Mouse (Mus musculus): ENCODE measurements around the gene Sec14l2. TPM values are rescaled to one million over a fixed set of nuclear protein-coding genes. Genes with fewer than 3 reads are reported as not detected.
"Not testable (repeated sequence)": the region's sequence is repeated elsewhere in the genome, so short reads cannot be mapped to it uniquely, and the experiment has no call there.

The Sec14l2 gene
- polyA plus RNA-seq, 1 experiment = 15.1 TPM

DNA sequence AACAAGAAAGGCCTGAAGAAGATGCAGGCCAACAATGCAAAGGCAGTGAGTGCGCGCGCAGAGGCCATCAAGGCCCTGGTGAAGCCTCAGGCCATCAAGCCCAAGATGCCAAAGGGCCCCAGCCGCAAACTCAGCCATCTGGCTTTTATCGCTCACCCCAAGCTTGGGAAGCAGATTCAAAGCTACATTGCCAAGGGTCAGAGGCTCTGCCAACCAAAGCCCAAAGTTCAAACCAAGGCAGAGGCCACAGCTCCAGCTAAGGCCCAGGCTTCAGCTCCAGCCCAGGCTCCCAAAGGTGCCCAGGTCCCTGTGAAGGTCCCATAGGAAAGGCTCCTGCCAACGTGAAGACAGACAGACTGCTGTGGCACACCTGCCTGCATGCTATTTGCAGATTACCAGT is 15.3 kb downstream of the Sec14l2 start:
- not testable (repeated sequence) for DNase-seq (ENCODE audit: low read depth, low spot score)
- 87% methylated on average over 6 of the region's 6 CpGs for WGBS

DNA sequence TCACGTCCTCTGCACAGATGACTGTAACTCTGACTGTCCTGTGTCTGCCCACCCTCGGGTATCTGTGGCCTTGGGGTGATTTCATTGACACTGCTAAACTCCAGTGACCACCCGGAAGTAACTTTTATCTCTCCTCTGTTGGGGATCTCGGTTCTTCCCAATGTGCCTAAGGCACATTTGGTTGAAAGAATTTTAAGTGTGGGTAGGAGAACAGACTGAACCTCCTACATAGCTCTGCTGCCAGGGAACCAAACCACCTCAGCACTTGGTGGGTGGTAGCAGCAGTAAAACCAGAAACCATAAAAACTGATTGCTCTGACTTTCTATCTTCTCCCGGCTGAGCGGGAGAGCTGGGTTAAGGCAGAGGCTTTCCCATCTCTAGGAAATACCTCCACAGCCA is 17.8 kb downstream of the Sec14l2 start:
- DNase-seq (ENCODE audit: low read depth, low spot score) = no peak
- WGBS = 39% methylated on average over 6 of the region's 6 CpGs

DNA sequence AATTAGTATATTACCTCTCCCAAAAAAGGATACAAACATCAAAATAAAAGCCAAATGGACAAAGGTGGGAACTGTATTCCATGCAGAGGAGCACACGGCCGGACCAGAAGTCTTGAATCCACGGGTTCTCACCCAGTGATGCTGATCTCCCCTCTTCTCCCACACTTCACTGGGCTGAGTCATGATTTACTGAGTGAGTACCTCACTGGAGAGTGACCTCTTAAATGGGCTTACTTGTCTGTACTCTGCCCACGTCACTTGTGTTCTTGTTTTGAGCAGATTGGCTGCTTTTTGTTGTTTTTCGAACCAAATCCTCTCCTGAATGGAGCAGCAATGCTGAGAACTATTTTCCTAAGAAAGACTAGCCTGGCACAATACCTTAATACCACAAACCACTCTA is 18.2 kb downstream of the Sec14l2 start:
- no peak for DNase-seq (ENCODE audit: low read depth, low spot score)

DNA sequence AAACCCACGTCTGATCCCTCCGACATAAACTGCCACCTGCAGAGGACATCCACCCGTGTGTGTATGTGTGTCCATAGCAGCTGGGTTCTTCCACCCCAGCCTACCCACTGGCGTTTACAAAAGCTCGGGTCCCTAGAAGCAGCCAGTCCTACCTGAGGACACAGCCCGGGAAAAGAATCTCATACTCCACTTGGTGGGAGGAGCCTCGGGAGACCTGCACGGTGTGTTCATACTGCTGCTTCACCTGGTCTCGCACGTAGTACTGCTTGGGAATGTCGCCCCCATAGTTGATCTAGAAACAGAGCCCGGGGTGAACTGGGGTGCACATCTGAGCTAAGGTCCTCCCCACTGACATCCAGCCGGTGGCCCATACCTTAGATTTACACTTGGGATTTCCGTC is 19.7 kb downstream of the Sec14l2 start:
- DNase-seq (ENCODE audit: low read depth, low spot score) = no peak
- WGBS = 71% methylated on average over 14 of the region's 14 CpGs

More for the DNA sequence above, 18.2 kb downstream of the Sec14l2 start:
- WGBS = 87% methylated on average over 5 of the region's 5 CpGs

DNA sequence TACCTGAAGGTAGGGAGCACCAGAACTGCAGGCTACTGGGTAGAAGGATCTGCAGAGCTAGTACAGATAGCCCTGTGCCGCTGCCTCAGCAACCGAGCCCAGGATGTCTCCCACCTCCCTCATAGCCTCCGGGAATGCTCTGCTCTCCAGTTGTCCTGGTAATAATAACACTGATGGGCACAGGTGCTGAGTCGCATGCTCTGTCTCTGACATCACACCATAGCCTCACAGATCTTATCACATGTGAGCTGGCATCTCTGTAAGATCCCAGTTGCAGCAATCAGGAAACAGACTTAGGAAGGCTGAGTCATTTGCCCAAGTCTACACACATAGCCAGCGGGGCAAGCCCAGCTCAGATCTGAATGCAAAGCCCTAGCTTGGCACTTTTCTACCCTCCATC is 21.4 kb downstream of the Sec14l2 start:
- no peak for DNase-seq (ENCODE audit: low read depth, low spot score)
- 71% methylated on average over 5 of the region's 5 CpGs for WGBS

DNA sequence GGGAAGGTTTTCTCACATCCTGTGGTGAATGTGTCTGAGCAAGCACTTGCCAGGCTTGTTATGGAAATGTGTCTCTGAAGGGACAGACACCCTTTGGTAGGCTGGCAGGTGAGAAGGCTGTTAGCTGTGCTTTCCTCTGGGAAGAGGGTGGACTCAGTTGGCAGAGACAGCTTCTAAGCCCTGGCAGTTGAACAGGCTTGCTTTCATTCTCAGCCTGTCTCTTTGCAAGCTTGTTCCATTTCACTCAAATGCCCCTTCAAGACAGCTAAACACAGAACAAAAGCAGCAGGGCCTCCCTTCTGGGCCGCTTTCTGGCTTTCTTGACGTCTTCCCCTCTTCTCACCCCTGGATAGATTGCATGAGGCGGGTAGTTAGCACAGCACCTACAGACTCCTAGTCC is 23.8 kb downstream of the Sec14l2 start:
- no peak for DNase-seq (ENCODE audit: low read depth, low spot score)
- WGBS = 78% methylated on average over 3 of the region's 3 CpGs

DNA sequence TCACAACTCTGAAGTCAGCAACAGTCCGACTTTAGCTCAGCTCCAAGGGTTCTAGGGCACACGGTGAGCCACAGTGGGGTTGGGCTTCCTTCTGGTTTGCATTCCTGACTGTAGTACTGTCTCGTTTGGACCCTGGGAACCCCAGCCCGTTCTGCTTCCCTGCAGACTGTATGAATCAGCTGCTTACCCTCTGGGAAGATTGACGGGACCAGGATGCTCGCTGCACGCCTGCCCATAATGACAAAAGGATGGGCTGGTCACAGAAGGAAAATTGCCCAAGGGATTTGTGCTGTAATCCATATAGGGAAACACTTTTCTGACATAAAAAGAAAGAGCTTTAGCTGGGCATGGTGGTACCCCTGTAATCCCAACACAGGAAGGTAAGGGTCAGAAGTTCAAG is 24.4 kb downstream of the Sec14l2 start:
- 74% methylated on average over 7 of the region's 7 CpGs for WGBS
- no peak for DNase-seq (ENCODE audit: low read depth, low spot score)

DNA sequence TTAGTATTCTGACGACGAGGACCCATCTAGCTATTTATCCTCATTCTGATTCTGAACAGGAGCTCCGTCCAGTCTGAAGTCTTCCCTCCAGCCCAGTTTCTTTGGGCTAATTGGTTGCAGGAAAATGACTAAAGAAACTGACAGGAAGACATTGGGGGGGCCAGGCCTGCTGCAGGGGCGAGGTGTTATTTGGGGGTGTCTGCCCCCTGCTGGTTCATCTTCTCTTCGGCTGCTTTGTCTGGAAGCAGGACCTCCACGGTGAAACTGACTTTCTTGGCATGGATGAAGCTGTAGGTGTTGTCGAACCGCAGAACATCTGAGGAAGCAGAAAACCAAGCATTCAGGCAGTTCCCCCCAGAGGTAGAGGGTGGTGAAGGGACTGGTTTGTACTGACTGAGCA is 25.1 kb downstream of the Sec14l2 start:
- WGBS = 68% methylated on average over 8 of the region's 8 CpGs
- no peak for DNase-seq (ENCODE audit: low read depth, low spot score)

DNA sequence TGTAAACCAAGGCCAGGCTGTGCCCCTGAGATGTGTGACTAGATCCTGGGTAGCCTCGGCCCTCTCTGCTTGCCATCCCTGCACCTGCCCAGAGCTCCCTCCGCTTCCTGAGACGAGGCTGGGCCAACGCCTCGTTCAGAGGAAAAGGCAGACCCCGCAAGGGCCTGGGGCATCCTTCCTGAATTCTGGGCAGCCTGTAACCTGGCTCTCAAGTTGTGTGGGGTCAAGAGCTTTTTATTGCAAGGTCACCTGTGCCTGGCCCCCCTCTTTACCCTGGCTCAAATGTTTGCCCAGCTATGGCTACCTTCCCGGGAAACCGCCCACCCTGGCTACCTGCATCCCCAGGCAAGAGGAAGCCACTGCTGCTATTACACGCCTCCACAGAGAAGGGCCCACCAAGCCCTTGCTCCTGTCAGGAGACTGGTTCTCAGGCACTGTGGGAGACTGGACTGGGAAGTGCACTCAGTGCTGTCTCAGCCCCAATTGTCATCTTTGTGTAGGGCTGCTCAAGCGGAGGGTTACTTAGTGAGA is 26.1 kb downstream of the Sec14l2 start:
- WGBS = 22% methylated on average over 10 of the region's 10 CpGs
- no peak for DNase-seq (ENCODE audit: low read depth, low spot score)

DNA sequence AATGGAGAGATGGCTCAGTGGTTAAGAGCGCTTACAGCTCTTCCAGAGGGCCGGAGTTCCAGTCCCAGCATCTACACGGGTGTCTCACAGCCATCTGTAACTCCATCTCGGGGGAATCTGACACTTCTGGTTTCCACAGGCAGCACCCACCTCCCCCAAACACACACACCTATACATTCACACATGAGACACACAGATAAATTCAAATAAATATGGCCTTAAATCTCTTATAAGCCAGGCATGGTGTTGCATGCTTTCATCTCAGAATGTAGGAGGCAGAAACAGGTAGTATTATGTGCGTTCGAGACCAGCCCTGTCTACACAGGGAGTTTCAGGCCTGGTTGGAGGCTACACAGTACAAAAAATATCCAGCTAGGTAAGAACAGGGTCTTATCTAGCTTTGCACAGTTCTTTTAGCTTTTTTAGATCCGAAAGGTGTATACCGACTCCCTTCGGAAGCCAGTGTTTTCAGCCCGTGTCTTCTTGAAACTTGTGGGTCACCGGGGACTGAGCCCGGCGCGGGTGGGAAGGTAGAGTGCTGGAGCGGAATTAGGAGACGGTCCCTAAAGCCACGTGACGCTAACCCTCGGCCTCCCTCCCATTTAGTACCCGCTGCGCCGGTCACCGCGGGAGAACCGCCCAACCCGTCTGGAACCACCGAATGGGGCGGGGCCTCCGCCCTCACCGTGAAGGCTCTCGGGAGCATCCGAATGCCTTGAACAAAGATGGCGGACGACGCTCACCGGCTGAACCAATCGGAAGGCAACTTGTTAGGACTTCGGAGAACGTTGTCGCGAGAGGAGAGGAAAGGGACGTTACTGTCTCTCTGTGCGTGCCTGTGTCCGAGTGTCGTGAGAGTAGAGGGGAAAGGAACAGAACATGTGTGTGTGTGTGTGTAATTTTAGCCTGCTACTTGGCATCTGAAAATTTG is 26.9 kb downstream of the Sec14l2 start:
- peak; percentile 97 for DNase-seq (ENCODE audit: low read depth, low spot score)
- WGBS = 2% methylated on average over 45 of the region's 45 CpGs

DNA sequence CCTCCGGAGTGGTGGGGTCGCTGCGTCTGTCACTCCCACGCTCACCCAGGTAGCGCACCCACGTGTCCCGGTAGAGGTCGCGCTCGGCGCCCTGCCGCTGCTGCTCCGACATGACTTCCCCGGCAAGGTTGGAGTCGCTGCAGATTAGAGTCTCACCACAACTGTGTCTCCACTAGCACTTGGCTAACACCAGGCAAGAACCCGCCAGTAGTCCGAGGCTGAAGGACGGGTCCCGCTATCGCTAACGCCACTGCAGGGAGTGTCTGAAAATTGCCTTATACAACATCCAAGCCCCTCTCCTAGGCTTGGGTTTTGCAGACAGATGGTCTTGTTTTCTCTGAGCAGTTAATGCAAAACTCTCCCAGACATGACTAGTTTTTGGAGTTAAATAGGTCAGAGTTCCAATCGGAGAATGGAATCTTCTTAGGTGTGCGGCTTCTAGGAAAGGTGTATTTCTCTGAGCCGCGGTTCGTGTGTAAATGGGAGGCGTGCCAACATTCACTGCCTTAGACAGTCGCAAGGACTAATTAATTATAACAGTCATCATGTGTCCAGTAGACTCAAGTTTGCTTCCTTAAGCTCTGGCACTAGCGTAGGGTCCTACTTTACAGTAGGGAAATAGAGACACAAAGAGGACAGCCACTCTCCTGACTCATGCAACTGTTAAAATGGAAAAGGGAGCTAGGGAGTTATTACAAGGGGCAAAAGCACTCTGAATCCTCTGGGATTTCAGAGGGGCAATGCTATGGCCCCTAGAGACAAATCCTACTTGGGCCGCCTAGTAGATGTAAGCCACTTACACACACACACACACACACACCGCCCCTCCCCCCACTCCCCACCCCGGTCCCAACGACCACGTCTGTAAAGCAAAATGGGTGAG is 27.8 kb downstream of the Sec14l2 start, which contains the start of gene Mtfp1:
Gene Mtfp1 (minus strand): TSS at position 275 of the 883 bp plus-strand sequence.
- 4% methylated on average over 34 of the region's 34 CpGs for WGBS

DNA sequence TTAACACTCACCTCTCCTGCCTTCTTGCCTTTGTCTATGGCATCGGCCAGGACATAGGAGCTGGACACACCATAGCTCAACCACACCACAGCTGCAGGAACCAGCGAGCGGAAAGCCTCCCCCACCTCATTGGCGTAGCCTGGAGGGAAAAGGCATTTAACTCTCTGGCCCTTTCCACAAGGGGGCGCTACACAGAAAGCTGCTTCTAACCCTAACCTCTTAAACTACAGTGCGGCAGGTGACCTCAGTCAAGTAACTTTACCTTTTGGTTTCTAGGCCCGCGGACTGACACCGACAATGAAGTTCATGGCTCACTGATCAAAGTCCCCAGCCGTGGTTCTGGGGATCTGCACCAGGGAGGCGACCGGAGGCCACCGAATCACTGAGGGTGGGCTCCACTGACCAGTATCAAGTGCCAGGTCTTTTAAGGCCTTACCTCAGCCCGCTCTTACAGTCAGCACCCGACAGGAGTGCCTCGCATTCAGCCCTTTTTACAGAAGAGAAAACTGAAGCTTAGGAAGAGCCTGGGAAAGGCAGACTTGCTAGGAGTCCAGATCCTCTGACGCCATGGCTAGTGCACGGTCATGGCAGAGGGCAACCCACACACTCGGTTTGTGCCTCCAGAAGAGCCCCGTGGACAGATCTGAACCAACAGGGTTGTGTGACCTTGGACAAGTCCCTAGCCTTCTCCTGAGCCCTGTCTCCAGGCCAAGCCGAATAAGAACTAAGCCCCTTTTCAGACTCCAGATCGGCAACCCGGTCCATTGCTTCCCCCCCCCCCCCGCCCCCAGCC is 28.6 kb downstream of the Sec14l2 start:
- DNase-seq (ENCODE audit: low read depth, low spot score) = peak; percentile 86
- WGBS = 5% methylated on average over 24 of the region's 24 CpGs

More for the DNA sequence above, 27.8 kb downstream of the Sec14l2 start, which contains the start of gene Mtfp1:
- no peak for DNase-seq (ENCODE audit: low read depth, low spot score)

DNA sequence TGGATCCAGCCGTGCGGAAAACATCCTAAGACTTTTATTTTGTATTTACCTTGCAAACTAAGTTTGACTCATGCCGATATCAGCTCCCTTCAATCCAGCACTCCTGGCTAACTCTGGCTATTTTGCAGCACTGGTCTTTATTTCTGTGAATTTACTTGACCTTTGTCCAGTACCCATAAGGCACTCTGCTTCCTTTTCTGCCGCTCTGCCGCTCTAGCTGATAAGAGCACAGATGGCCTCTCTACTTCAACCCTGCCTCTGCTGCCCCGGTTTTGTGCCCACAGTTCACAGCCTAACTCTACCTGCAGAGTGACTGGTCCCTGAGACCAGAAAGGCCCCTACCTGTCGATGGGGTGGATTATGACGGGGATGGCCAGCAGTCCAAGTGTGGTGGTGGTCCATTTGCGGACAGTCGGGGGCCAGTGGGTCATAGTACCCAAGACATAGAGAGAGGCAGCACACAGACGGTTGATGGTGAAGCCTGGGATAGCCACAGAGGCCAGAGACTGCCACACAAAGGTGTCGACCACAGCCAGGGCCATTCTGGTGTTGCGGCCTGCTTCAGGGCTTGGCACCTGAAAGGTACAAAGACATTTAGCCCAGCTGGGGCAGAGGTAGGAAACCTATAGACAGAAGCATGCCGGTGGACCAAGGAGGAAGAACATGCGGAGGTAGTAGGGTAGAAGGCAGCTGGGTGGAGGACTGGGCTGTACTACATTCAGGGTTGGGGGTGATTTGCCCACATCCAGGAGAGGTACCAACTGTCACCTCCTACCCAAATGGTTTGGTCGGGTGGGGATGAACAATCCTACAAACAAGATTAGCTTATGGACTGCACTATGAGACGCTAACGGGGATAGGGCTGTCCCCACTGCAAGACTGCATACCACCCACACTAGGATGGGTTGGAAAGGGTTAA is 29.5 kb downstream of the Sec14l2 start:
- no peak for DNase-seq (ENCODE audit: low read depth, low spot score)
- 51% methylated on average over 18 of the region's 18 CpGs for WGBS

DNA sequence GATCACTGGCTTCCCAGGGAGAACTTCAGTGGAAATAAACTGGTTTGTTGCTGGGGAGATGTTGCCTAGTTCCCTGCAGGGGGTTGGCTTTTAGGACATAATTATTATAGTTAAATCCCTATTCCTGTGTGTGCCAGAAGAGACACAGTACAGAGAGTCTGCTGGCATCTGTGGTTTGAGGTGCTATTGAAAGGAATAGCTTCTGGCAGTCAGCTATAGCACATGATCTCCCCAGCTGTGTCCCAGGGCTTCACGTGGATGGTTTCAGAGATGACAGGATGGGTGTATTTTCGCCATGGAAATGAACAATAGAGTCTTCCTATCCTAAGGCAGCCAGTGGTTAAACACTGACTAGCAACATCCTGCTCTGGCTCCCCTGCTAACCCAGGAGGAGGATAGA is 35.9 kb downstream of the Sec14l2 start:
- 52% methylated on average over 2 of the region's 2 CpGs for WGBS
- DNase-seq (ENCODE audit: low read depth, low spot score) = no peak

DNA sequence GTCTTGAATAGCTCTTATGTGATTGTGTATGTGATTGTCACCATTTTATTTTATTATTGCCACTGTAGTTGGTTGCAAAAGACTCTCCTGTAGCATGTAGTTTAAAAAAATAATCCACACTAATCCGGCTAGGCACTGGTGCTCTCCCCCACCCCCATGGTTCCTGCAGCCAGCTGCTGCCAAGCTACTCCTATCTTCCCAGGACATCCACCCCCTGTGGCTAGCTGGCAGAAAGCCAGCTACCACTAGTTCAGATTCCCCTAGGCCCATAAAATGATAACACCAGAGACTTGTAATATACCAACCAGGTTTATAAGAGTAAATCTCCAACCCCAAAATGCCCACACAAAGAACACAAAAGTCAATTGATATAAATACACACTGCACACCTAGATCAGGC is 37.0 kb downstream of the Sec14l2 start:
- WGBS = 27% methylated on average over 1 of the region's 1 CpGs
- DNase-seq (ENCODE audit: low read depth, low spot score) = no peak

DNA sequence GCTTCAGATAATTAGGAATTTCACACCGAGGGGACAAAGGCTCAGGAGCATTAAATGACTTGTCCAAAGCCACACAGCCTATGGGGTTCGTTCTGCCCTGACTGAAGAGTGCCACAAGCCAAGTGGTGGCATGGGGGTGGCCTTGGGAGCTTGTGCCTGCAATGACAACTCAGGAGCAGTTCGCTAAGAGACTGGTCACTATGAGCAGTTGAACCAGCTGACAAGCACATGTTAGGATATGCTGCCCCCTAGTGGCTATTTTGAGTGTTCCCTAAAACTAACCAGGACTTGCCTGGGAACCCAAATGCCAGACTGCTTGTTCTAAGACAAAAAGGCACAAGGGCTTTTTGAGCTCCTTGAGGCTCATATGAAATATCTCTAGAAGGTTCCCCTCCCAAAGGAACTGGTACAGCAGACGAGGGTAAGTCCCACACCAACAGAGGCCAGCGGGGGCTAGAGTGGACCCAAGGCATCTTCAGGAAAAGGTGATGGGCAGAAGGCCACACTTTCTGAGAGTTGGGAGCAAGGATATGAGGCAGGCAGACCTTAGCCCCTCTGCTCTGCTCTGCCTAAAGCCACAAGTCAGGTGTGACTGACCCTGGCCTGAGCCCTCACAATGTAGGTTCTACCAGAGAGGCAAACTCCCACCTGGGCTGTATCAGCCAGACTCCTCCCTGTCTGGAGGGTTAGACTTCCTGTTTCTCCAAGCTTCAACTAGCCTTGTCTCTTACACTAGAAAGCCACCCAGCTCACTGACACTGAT is 39.7 kb downstream of the Sec14l2 start:
- DNase-seq (ENCODE audit: low read depth, low spot score) = no peak
- 36% methylated on average over 5 of the region's 5 CpGs for WGBS

DNA sequence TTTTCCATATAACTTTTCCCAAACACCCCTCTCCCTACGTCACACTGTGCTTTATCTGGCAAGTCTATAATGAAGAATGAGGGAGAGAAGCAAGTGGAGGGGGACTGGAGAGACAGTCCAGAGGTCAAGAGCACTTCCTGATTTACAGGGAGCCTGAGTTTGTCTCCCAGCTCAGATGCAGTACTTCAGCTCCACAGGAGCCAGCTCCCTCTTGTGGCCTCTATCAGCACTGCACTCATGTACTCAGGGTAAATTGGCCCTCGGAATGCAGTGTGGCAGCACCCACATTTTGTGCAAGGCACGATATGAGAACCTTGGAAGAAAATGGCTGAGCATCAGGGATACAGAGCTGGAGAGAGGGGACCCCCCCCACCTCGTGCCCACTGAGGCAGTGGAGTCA is 43.0 kb downstream of the Sec14l2 start:
- WGBS = 8% methylated on average over 4 of the region's 4 CpGs
- DNase-seq (ENCODE audit: low read depth, low spot score) = no peak

Data from large intestine, adult 2 months (tissue).